Mouse (Mus musculus): ENCODE measurements around the gene Spag5. TPM values are rescaled to one million over a fixed set of nuclear protein-coding genes. Genes with fewer than 3 reads are reported as not detected.

Gene Spag5
- polyA plus RNA-seq, 1 experiment from 2014 or later, result 8.7 TPM

DNA sequence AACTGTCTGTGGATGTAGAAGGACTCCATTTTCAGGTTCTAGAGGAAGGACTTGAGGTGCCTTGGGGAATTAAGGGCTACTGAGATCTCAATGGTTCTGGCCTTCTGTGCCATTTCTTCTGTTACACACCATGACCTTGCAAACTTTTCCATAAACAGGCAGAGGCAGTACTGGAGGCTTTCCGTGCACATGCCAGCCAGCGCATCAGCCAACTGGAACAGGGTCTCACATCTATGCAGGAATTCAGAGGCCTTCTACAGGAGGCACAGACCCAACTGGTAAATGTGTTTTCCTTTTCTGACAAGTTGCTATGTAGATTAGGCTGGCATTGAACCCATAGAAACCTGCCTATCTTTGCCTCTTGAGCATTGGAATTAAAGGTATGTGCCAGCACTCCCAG, 12.3 kb downstream of the Spag5 start:
- H3K36me3 ChIP-seq (ENCODE audit: control insufficient read depth, insufficient read depth, low read length), result 0 out of 2 replicates have a peak, but pooled peaks cover 8% of the 10 kb centered on the region
- no peaks in the 10 kb centered on the region for H3K9me3 ChIP-seq (ENCODE audit: control insufficient read depth, low read length)
- no peak overlapping the region for H3K4me3 ChIP-seq (replicated peaks; ENCODE audit: low read depth, low read length)
- no peaks in the 10 kb centered on the region for H3K27me3 ChIP-seq (ENCODE audit: control insufficient read depth, insufficient read depth, low read length)
- H3K27ac ChIP-seq (replicated peaks; ENCODE audit: low read depth, low read length), result no peak overlapping the region
- no peak for DNase-seq
- 95% methylated on average over 2 of the region's 2 CpGs for WGBS
- H3K4me1 ChIP-seq (ENCODE audit: control insufficient read depth, insufficient read depth, low read length), result no peaks in the 10 kb centered on the region
- ATAC-seq (ENCODE audit: low FRiP score, low TSS enrichment), result no peak
- H3K9ac ChIP-seq (replicated peaks; ENCODE audit: low read length), result no peak overlapping the region
- no peak overlapping the region for H3K4me2 ChIP-seq (ENCODE audit: low read length)

GRCm38 (mm10) chr11:78318411-78318810, 17.1 kb downstream of the Spag5 start:
- ATAC-seq (ENCODE audit: low FRiP score, low TSS enrichment) (no peak), DNase-seq (no peak)
- H3K27me3 ChIP-seq (ENCODE audit: control insufficient read depth, insufficient read depth, low read length), result no peaks in the 10 kb centered on the region
- no peak overlapping the region for H3K27ac ChIP-seq (replicated peaks; ENCODE audit: low read depth, low read length)
- H3K4me3 ChIP-seq (replicated peaks; ENCODE audit: low read depth, low read length), result no peak overlapping the region
- H3K9me3 ChIP-seq (ENCODE audit: control insufficient read depth, low read length), result no peaks in the 10 kb centered on the region
- no peak overlapping the region for H3K9ac ChIP-seq (replicated peaks; ENCODE audit: low read length)
- no peak overlapping the region for H3K4me2 ChIP-seq (ENCODE audit: low read length)
- 0 out of 2 replicates have a peak, but pooled peaks cover 6% of the 10 kb centered on the region for H3K4me1 ChIP-seq (ENCODE audit: control insufficient read depth, insufficient read depth, low read length)
- peaks cover 14% of the 10 kb centered on the region; the same call in 1 of the 2 replicates for H3K36me3 ChIP-seq (ENCODE audit: control insufficient read depth, insufficient read depth, low read length)
- WGBS, result 91% methylated on average over 2 of the region's 2 CpGs

DNA sequence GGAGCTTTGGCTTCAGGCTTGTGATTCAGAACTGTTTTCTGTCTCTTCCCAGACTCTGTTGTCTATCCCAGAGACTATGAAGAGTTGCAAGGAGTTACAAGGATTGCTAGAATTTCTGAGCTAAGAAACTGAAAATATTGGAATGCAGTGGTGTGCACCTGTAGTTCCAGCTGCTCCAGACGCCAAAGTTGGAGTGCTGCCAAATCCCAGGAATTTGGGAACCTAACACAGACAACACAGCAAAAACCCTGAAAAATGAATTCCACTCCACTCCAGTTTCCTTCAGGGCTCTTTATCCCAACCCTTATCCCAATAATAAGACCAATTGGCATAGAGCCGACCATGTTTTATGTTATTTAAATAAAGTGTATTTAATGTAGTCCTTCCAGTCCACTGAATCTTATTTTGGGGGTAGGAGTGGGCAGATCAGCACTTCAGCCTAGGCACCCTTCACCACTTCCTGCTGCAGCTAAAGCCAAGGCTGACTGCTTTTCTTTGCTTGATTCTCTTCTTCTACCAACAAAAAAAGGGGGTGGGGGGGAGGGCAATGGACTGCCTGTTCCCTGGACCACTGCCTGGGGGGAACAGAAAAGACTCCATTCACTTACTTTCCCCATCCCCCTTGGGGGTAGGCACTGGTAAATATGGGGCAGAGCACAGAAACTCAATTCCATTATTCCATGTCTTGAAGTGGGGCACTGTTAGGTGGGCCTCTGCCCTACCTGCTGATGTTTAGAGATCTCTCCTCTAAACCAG, 20.9 kb downstream of the Spag5 start:
- DNase-seq (peak; percentile 45), ATAC-seq (ENCODE audit: low FRiP score, low TSS enrichment) (no peak)
- Histone ChIP-seq H3K4me3 (replicated peaks; ENCODE audit: low read depth, low read length) (no peak overlapping the region), H3K36me3 (ENCODE audit: control insufficient read depth, insufficient read depth, low read length) (peaks cover 14% of the 10 kb centered on the region; the same call in 1 of the 2 replicates), H3K9ac (replicated peaks; ENCODE audit: low read length) (no peak overlapping the region), H3K27ac (replicated peaks; ENCODE audit: low read depth, low read length) (peak overlapping the region; percentile 49; the same call in 1 of the 2 replicates), H3K9me3 (ENCODE audit: control insufficient read depth, low read length) (no peaks in the 10 kb centered on the region), H3K27me3 (ENCODE audit: control insufficient read depth, insufficient read depth, low read length) (no peaks in the 10 kb centered on the region), H3K4me1 (ENCODE audit: control insufficient read depth, insufficient read depth, low read length) (0 out of 2 replicates have a peak, but pooled peaks cover 6% of the 10 kb centered on the region), H3K4me2 (ENCODE audit: low read length) (peak overlapping the region; percentile 15)
- WGBS, result 58% methylated on average over 2 of the region's 2 CpGs

- 11% methylated on average over 15 of the region's 15 CpGs for WGBS
- no peak within 1 kb of the TSS for H3K9ac ChIP-seq (replicated peaks; ENCODE audit: low read length)
- H3K27ac ChIP-seq (replicated peaks; ENCODE audit: low read depth, low read length), result peak within 1 kb of the TSS; percentile 49; the same call in 1 of the 2 replicates
Observed at GRCm38 (mm10) chr11:78322860-78323259, 21.5 kb downstream of the Spag5 start, which contains the start of gene Aldoc. Gene Aldoc, plus strand, starts transcription at chr11:78322968.

DNA sequence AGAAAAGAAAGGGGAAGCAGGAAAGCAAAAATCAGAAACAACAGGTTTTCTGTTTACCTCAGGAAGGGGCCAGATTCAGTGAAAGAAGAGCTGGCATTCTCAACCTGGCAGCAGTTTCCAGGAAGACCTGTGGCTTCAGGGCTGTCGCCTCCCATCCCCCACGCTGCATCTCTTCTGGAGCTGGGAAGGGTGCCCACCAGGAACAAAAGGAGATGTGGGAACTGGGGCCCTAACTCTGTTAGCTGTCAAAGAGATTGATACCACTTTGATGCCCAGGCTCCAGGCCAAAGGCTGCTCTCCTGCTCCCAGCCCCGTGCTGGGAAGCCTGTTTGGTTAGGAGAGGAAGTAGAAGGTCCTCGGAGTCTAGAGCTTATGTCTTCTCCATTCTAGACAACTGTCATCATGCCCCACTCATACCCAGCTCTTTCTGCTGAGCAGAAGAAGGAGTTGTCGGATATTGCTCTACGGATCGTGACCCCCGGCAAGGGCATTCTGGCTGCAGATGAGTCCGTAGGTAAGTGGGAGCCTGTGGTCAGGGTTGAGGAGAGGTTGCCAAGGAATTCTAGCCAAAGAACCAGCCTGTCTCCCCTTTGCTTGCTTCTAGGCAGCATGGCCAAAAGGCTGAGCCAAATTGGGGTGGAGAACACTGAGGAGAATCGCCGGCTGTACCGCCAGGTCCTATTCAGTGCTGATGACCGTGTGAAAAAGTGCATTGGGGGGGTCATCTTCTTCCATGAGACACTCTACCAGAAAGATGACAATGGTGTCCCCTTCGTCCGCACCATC, 22.9 kb downstream of the Spag5 start:
- Histone ChIP-seq H3K9me3 (ENCODE audit: control insufficient read depth, low read length) (no peaks in the 10 kb centered on the region), H3K4me2 (ENCODE audit: low read length) (no peak overlapping the region), H3K4me3 (replicated peaks; ENCODE audit: low read depth, low read length) (no peak overlapping the region), H3K36me3 (ENCODE audit: control insufficient read depth, insufficient read depth, low read length) (peaks cover 14% of the 10 kb centered on the region; the same call in 1 of the 2 replicates), H3K27me3 (ENCODE audit: control insufficient read depth, insufficient read depth, low read length) (no peaks in the 10 kb centered on the region), H3K9ac (replicated peaks; ENCODE audit: low read length) (no peak overlapping the region), H3K4me1 (ENCODE audit: control insufficient read depth, insufficient read depth, low read length) (peaks cover 11% of the 10 kb centered on the region), H3K27ac (replicated peaks; ENCODE audit: low read depth, low read length) (no peak overlapping the region)
- peak; percentile 51 for DNase-seq
- WGBS, result 91% methylated on average over 15 of the region's 15 CpGs
- ATAC-seq (ENCODE audit: low FRiP score, low TSS enrichment), result no peak

More at GRCm38 (mm10) chr11:78322860-78323259, 21.5 kb downstream of the Spag5 start, which contains the start of gene Aldoc:
- DNase-seq, result peak; percentile 72
- no peaks in the 10 kb centered on the region for H3K27me3 ChIP-seq (ENCODE audit: control insufficient read depth, insufficient read depth, low read length)
- 0 out of 2 replicates have a peak, but pooled peaks cover 6% of the 10 kb centered on the region for H3K4me1 ChIP-seq (ENCODE audit: control insufficient read depth, insufficient read depth, low read length)
- peak; percentile 55; the same call in 1 of the 2 replicates for ATAC-seq (ENCODE audit: low FRiP score, low TSS enrichment)
- peaks cover 14% of the 10 kb centered on the region; the same call in 1 of the 2 replicates for H3K36me3 ChIP-seq (ENCODE audit: control insufficient read depth, insufficient read depth, low read length)
- no peaks in the 10 kb centered on the region for H3K9me3 ChIP-seq (ENCODE audit: control insufficient read depth, low read length)
- H3K4me2 ChIP-seq (ENCODE audit: low read length), result peak within 1 kb of the TSS; percentile 15
- no peak within 1 kb of the TSS for H3K4me3 ChIP-seq (replicated peaks; ENCODE audit: low read depth, low read length)

- no peaks in the 10 kb centered on the region for H3K9me3 ChIP-seq (ENCODE audit: control insufficient read depth, low read length)
- 0 out of 2 replicates have a peak, but pooled peaks cover 11% of the 10 kb centered on the region for H3K36me3 ChIP-seq (ENCODE audit: control insufficient read depth, insufficient read depth, low read length)
- H3K4me1 ChIP-seq (ENCODE audit: control insufficient read depth, insufficient read depth, low read length), result peaks cover 16% of the 10 kb centered on the region
- H3K4me2 ChIP-seq (ENCODE audit: low read length), result no peak overlapping the region
- no peak overlapping the region for H3K9ac ChIP-seq (replicated peaks; ENCODE audit: low read length)
- DNase-seq (no peak), ATAC-seq (ENCODE audit: low FRiP score, low TSS enrichment) (no peak)
- H3K27ac ChIP-seq (replicated peaks; ENCODE audit: low read depth, low read length), result no peak overlapping the region
- H3K4me3 ChIP-seq (replicated peaks; ENCODE audit: low read depth, low read length), result no peak overlapping the region
- H3K27me3 ChIP-seq (ENCODE audit: control insufficient read depth, insufficient read depth, low read length), result no peaks in the 10 kb centered on the region
- WGBS, result 94% methylated on average over 12 of the region's 12 CpGs
Observed at GRCm38 (mm10) chr11:78324965-78325364, 23.6 kb downstream of the Spag5 start.

- Histone ChIP-seq H3K4me2 (ENCODE audit: low read length) (no peak overlapping the region), H3K9ac (replicated peaks; ENCODE audit: low read length) (no peak overlapping the region), H3K9me3 (ENCODE audit: control insufficient read depth, low read length) (no peaks in the 10 kb centered on the region), H3K27me3 (ENCODE audit: control insufficient read depth, insufficient read depth, low read length) (no peaks in the 10 kb centered on the region), H3K27ac (replicated peaks; ENCODE audit: low read depth, low read length) (no peak overlapping the region), H3K4me3 (replicated peaks; ENCODE audit: low read depth, low read length) (no peak overlapping the region), H3K36me3 (ENCODE audit: control insufficient read depth, insufficient read depth, low read length) (no peaks in the 10 kb centered on the region), H3K4me1 (ENCODE audit: control insufficient read depth, insufficient read depth, low read length) (peaks cover 16% of the 10 kb centered on the region)
- ATAC-seq (ENCODE audit: low FRiP score, low TSS enrichment), result no peak
- 91% methylated on average over 4 of the region's 4 CpGs for WGBS
- no peak for DNase-seq
Observed at GRCm38 (mm10) chr11:78327215-78327614, 25.9 kb downstream of the Spag5 start.

GRCm38 (mm10) chr11:78327634-78328511, 26.5 kb downstream of the Spag5 start, which contains the start of gene Pigs:
Gene Pigs, plus strand, starts transcription at chr11:78328415.
- Histone ChIP-seq H3K4me3 (replicated peaks; ENCODE audit: low read depth, low read length) (peak within 1 kb of the TSS; percentile 82), H3K9ac (replicated peaks; ENCODE audit: low read length) (peak within 1 kb of the TSS; percentile 81), H3K27me3 (ENCODE audit: control insufficient read depth, insufficient read depth, low read length) (no peaks in the 10 kb centered on the region), H3K4me2 (ENCODE audit: low read length) (peak within 1 kb of the TSS; percentile 77), H3K9me3 (ENCODE audit: control insufficient read depth, low read length) (no peaks in the 10 kb centered on the region), H3K36me3 (ENCODE audit: control insufficient read depth, insufficient read depth, low read length) (0 out of 2 replicates have a peak, but pooled peaks cover 2% of the 10 kb centered on the region), H3K4me1 (ENCODE audit: control insufficient read depth, insufficient read depth, low read length) (peaks cover 12% of the 10 kb centered on the region), H3K27ac (replicated peaks; ENCODE audit: low read depth, low read length) (no peak within 1 kb of the TSS; the same call in 1 of the 2 replicates)
- ATAC-seq (ENCODE audit: low FRiP score, low TSS enrichment) (peak; percentile 95), DNase-seq (peak; percentile 98)
- 12% methylated on average over 37 of the region's 37 CpGs for WGBS

Data from midbrain, embryonic 14.5 days (tissue).